Mouse (Mus musculus) testis, adult 2 months (tissue): ENCODE data around the gene Rasgef1b.

Experiments used
- CTCF ChIP-seq: fragments of 200-500 bp; IDR thresholded peaks from 2 replicates; pipeline ENCODE4 v1.5.1; 2012; ENCODE audit warnings: low read depth, mild to moderate bottlenecking, inconsistent platforms, low read length, moderate library complexity; ENCODE audit not compliant: control insufficient read depth, insufficient read depth, insufficient replicate concordance
- POLR2A ChIP-seq: fragments of 200-500 bp; IDR thresholded peaks from 2 replicates; pipeline ENCODE4 v1.6.1; 2012; ENCODE audit warnings: low read depth, mild to moderate bottlenecking, inconsistent platforms, low read length, moderate library complexity; ENCODE audit not compliant: control insufficient read depth

GRCm38 (mm10) chr5:99451416-99451815 lies 277.4 kb downstream of the Rasgef1b start:
- TF ChIP-seq POLR2A (no peak), CTCF (no peak)
